Mouse (Mus musculus) hindbrain, embryonic 10.5 days (tissue): ENCODE data around the gene Inpp4b. TPM values are rescaled to one million over a fixed set of nuclear protein-coding genes. Genes with fewer than 3 reads are reported as not detected.

Experiments
- DNase-seq: peaks from one replicate; pipeline ENCODE4 v3.0.0-alpha.2; 2017; ENCODE audit warnings: low spot score
- H3K27ac ChIP-seq: fragments of 300-500 bp; sonication (generic); 2 replicates; pipeline ENCODE4 v1.5.1; 2016; ENCODE audit warnings: mild to moderate bottlenecking, moderate library complexity
- H3K27me3 ChIP-seq: fragments of 300-500 bp; sonication (generic); 2 replicates; pipeline ENCODE4 v1.6.1; 2016; ENCODE audit warnings: mild to moderate bottlenecking; ENCODE audit not compliant: poor library complexity, insufficient read depth, severe bottlenecking
- H3K36me3 ChIP-seq: fragments of 300-500 bp; sonication (generic); 2 replicates; pipeline ENCODE4 v1.6.1; 2016; ENCODE audit warnings: mild to moderate bottlenecking, moderate library complexity
- H3K4me1 ChIP-seq: fragments of 300-500 bp; sonication (generic); replicated peaks from 2 replicates; pipeline ENCODE4 v1.6.1; 2016; ENCODE audit warnings: mild to moderate bottlenecking
- H3K4me3 ChIP-seq: fragments of 300-500 bp; sonication (generic); 2 replicates; pipeline ENCODE4 v1.5.1; 2016; ENCODE audit warnings: mild to moderate bottlenecking, moderate library complexity
- H3K9me3 ChIP-seq: fragments of 300-500 bp; sonication (generic); 2 replicates; pipeline ENCODE4 v1.6.1; 2016; ENCODE audit warnings: mild to moderate bottlenecking, moderate library complexity
- WGBS: fragments of 180-500 bp; shearing (Covaris S2); methylation state at CpG from one replicate; pipeline ENCODE4 v1.1.7; 2016; 5-methylcytosine and 5-hydroxymethylcytosine counted together
- polyA plus RNA-seq: library from polyadenylated mRNA; unstranded; fragments of >200 nt; fragmentation: Nextera tagmentation; extraction: Ambion mirVana; gene quantifications from 2 replicates; pipeline ENCODE4 v1.2.1, GENCODE M21; 2016

Gene Inpp4b
- polyA plus RNA-seq, 1 experiment from 2014 or later = 3.0 TPM

GRCm38 (mm10) chr8:81558550-81558949 is 216.2 kb downstream of the Inpp4b start:
- no peak for DNase-seq
- no peak overlapping the region for H3K27ac ChIP-seq

GRCm38 (mm10) chr8:81562405-81562804 is 220.0 kb downstream of the Inpp4b start:
- Histone ChIP-seq H3K9me3 (no peaks in the 10 kb centered on the region), H3K36me3 (no peaks in the 10 kb centered on the region), H3K4me1 (no peaks in the 10 kb centered on the region), H3K27me3 (no peaks in the 10 kb centered on the region), H3K27ac (no peak overlapping the region), H3K4me3 (no peak overlapping the region)
- 64% methylated on average over 1 of the region's 1 CpGs for WGBS
- no peak for DNase-seq

More at GRCm38 (mm10) chr8:81558550-81558949, 216.2 kb downstream of the Inpp4b start:
- WGBS = 85% methylated on average over 4 of the region's 4 CpGs
- H3K27me3 ChIP-seq = no peaks in the 10 kb centered on the region
- no peaks in the 10 kb centered on the region for H3K9me3 ChIP-seq
- H3K4me3 ChIP-seq = no peak overlapping the region
- no peaks in the 10 kb centered on the region for H3K36me3 ChIP-seq
- no peaks in the 10 kb centered on the region for H3K4me1 ChIP-seq

GRCm38 (mm10) chr8:81565484-81565883 is 223.1 kb downstream of the Inpp4b start:
- H3K4me3 ChIP-seq = no peak overlapping the region
- H3K27me3 ChIP-seq = no peaks in the 10 kb centered on the region
- no peak for DNase-seq
- no peaks in the 10 kb centered on the region for H3K9me3 ChIP-seq
- H3K27ac ChIP-seq = no peak overlapping the region
- no peaks in the 10 kb centered on the region for H3K36me3 ChIP-seq
- whole genome bisulfite sequencing = 88% methylated on average over 4 of the region's 4 CpGs
- no peaks in the 10 kb centered on the region for H3K4me1 ChIP-seq

GRCm38 (mm10) chr8:81572319-81573104 is 230.2 kb downstream of the Inpp4b start:
- H3K9me3 ChIP-seq = no peaks in the 10 kb centered on the region
- H3K27me3 ChIP-seq = no peaks in the 10 kb centered on the region
- H3K4me1 ChIP-seq = no peaks in the 10 kb centered on the region
- 88% methylated on average over 1 of the region's 1 CpGs for WGBS
- no peak for DNase-seq
- H3K36me3 ChIP-seq = no peaks in the 10 kb centered on the region
- H3K27ac ChIP-seq = no peak overlapping the region
- no peak overlapping the region for H3K4me3 ChIP-seq

GRCm38 (mm10) chr8:81575268-81575917 is 233.0 kb downstream of the Inpp4b start:
- no peak for DNase-seq
- WGBS = 86% methylated on average over 3 of the region's 3 CpGs
- no peak overlapping the region for H3K27ac ChIP-seq
- no peaks in the 10 kb centered on the region for H3K27me3 ChIP-seq
- H3K4me3 ChIP-seq = no peak overlapping the region
- no peaks in the 10 kb centered on the region for H3K4me1 ChIP-seq
- no peaks in the 10 kb centered on the region for H3K36me3 ChIP-seq
- no peaks in the 10 kb centered on the region for H3K9me3 ChIP-seq

GRCm38 (mm10) chr8:81578951-81579350 is 236.6 kb downstream of the Inpp4b start:
- H3K4me3 ChIP-seq = no peak overlapping the region
- no peaks in the 10 kb centered on the region for H3K4me1 ChIP-seq
- no peak overlapping the region for H3K27ac ChIP-seq
- DNase-seq = no peak
- no peaks in the 10 kb centered on the region for H3K36me3 ChIP-seq
- H3K9me3 ChIP-seq = no peaks in the 10 kb centered on the region
- WGBS = 78% methylated on average over 3 of the region's 3 CpGs
- H3K27me3 ChIP-seq = no peaks in the 10 kb centered on the region

GRCm38 (mm10) chr8:81581817-81582437 is 239.6 kb downstream of the Inpp4b start:
- Histone ChIP-seq H3K27ac (no peak overlapping the region), H3K27me3 (no peaks in the 10 kb centered on the region), H3K4me1 (no peaks in the 10 kb centered on the region), H3K9me3 (no peaks in the 10 kb centered on the region), H3K36me3 (no peaks in the 10 kb centered on the region), H3K4me3 (no peak overlapping the region)
- DNase-seq = no peak
- WGBS = 85% methylated on average over 2 of the region's 2 CpGs

- no peaks in the 10 kb centered on the region for H3K9me3 ChIP-seq
- H3K36me3 ChIP-seq = no peaks in the 10 kb centered on the region
- WGBS = 91% methylated on average over 1 of the region's 1 CpGs
- H3K4me1 ChIP-seq = no peaks in the 10 kb centered on the region
- DNase-seq = no peak
- no peaks in the 10 kb centered on the region for H3K27me3 ChIP-seq
- no peak overlapping the region for H3K4me3 ChIP-seq
- H3K27ac ChIP-seq = no peak overlapping the region
Measured at GRCm38 (mm10) chr8:81582906-81583305, 240.6 kb downstream of the Inpp4b start.

GRCm38 (mm10) chr8:81586783-81587182 is 244.4 kb downstream of the Inpp4b start:
- no peaks in the 10 kb centered on the region for H3K4me1 ChIP-seq
- H3K9me3 ChIP-seq = no peaks in the 10 kb centered on the region
- no peak for DNase-seq
- H3K36me3 ChIP-seq = no peaks in the 10 kb centered on the region
- no peak overlapping the region for H3K4me3 ChIP-seq
- 93% methylated on average over 5 of the region's 5 CpGs for WGBS
- no peak overlapping the region for H3K27ac ChIP-seq
- no peaks in the 10 kb centered on the region for H3K27me3 ChIP-seq

- Histone ChIP-seq H3K36me3 (no peaks in the 10 kb centered on the region), H3K27me3 (no peaks in the 10 kb centered on the region), H3K9me3 (no peaks in the 10 kb centered on the region), H3K27ac (no peak overlapping the region), H3K4me3 (no peak overlapping the region), H3K4me1 (no peaks in the 10 kb centered on the region)
- WGBS = 90% methylated on average over 3 of the region's 3 CpGs
- no peak for DNase-seq
Measured at GRCm38 (mm10) chr8:81594134-81594714, 251.9 kb downstream of the Inpp4b start.

GRCm38 (mm10) chr8:81599209-81599608 is 256.9 kb downstream of the Inpp4b start:
- no peaks in the 10 kb centered on the region for H3K4me1 ChIP-seq
- H3K27me3 ChIP-seq = no peaks in the 10 kb centered on the region
- DNase-seq = no peak
- H3K4me3 ChIP-seq = no peak overlapping the region
- WGBS = 89% methylated on average over 4 of the region's 4 CpGs
- H3K27ac ChIP-seq = no peak overlapping the region
- H3K36me3 ChIP-seq = no peaks in the 10 kb centered on the region
- no peaks in the 10 kb centered on the region for H3K9me3 ChIP-seq

- H3K27me3 ChIP-seq = no peaks in the 10 kb centered on the region
- no peaks in the 10 kb centered on the region for H3K4me1 ChIP-seq
- no peak for DNase-seq
- no peaks in the 10 kb centered on the region for H3K36me3 ChIP-seq
- H3K9me3 ChIP-seq = no peaks in the 10 kb centered on the region
- H3K27ac ChIP-seq = no peak overlapping the region
- no peak overlapping the region for H3K4me3 ChIP-seq
Measured at GRCm38 (mm10) chr8:81601136-81601535, 258.8 kb downstream of the Inpp4b start.

GRCm38 (mm10) chr8:81608082-81608481 is 265.7 kb downstream of the Inpp4b start:
- H3K27ac ChIP-seq = no peak overlapping the region
- no peaks in the 10 kb centered on the region for H3K36me3 ChIP-seq
- DNase-seq = no peak
- no peaks in the 10 kb centered on the region for H3K27me3 ChIP-seq
- no peaks in the 10 kb centered on the region for H3K4me1 ChIP-seq
- no peak overlapping the region for H3K4me3 ChIP-seq
- no peaks in the 10 kb centered on the region for H3K9me3 ChIP-seq
- WGBS = 90% methylated on average over 1 of the region's 1 CpGs
